Mouse (Mus musculus) olfactory bulb, adult 2 months (tissue): ENCODE results near the gene Spred1. TPM values are rescaled to one million over a fixed set of nuclear protein-coding genes. Genes with fewer than 3 reads are reported as not detected.

Source experiments
- H3K27ac ChIP-seq: fragments of 200-500 bp; 2 replicates; pipeline ENCODE4 v1.5.1; 2012; ENCODE audit warnings: low read depth, low read length; ENCODE audit not compliant: insufficient read depth
- H3K4me1 ChIP-seq: fragments of 200-500 bp; 2 replicates; pipeline ENCODE4 v1.6.1; 2012; ENCODE audit warnings: low read length; ENCODE audit not compliant: control insufficient read depth, insufficient read depth
- H3K4me3 ChIP-seq: fragments of 200-500 bp; 2 replicates; pipeline ENCODE4 v1.5.1; 2012; ENCODE audit warnings: mild to moderate bottlenecking, low read depth, low read length, moderate library complexity; ENCODE audit not compliant: insufficient read depth
- CTCF ChIP-seq: fragments of 200-500 bp; IDR thresholded peaks from 2 replicates; pipeline ENCODE4 v1.5.1; 2012; ENCODE audit warnings: low read depth, mild to moderate bottlenecking, low read length, moderate library complexity; ENCODE audit not compliant: insufficient read depth
- POLR2A ChIP-seq: fragments of 200-500 bp; IDR thresholded peaks from 2 replicates; pipeline ENCODE4 v1.6.1; 2012; ENCODE audit warnings: mild to moderate bottlenecking, low read depth, low read length, moderate library complexity; ENCODE audit not compliant: insufficient read depth
- WGBS: fragments of 180-500 bp; shearing (Covaris S2); methylation state at CpG from one replicate; pipeline ENCODE4 v1.1.7; 2018; 5-methylcytosine and 5-hydroxymethylcytosine counted together
- polyA plus RNA-seq: library from polyadenylated mRNA; stranded (reverse); fragments of >200 nt; gene quantifications from 2 replicates; pipeline ENCODE4 v1.2.4, GENCODE M21; 2012; ENCODE audit warnings: low replicate concordance; ENCODE audit not compliant: missing spikeins, insufficient read depth, insufficient read length

Spred1 gene
- polyA plus RNA-seq, 1 experiment: 67.2 TPM

GRCm38 (mm10) chr2:117113262-117113661, 7.9 kb upstream of the Spred1 start:
- Histone ChIP-seq H3K4me3 (no peak overlapping the region), H3K4me1 (no peaks in the 10 kb centered on the region), H3K27ac (no peak overlapping the region)
- TF ChIP-seq POLR2A (no peak), CTCF (no peak)
- WGBS: 90% methylated on average over 2 of the region's 2 CpGs

DNA sequence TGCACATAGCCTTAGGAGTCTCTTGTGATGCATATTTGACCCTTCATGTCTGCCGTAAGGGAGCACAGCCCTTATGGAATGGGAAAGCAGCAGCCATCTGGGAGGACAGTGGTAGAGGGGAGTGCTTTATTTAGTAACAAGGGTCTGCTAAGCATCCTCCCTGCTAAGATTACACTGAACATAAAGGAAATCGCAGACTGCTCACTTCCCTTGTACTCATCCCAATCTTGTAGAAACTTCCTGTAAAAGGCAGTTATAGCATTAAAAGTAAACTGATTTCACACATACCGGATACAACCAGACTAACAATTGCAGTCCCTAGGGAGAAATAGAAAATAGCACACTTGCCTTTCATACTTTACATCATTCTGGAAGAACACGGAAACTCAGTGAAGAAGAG, 7.4 kb upstream of the Spred1 start:
- Histone ChIP-seq H3K4me1 (no peaks in the 10 kb centered on the region), H3K4me3 (no peak overlapping the region), H3K27ac (no peak overlapping the region)
- TF ChIP-seq POLR2A: no peak
- WGBS: 54% methylated on average over 4 of the region's 4 CpGs

DNA sequence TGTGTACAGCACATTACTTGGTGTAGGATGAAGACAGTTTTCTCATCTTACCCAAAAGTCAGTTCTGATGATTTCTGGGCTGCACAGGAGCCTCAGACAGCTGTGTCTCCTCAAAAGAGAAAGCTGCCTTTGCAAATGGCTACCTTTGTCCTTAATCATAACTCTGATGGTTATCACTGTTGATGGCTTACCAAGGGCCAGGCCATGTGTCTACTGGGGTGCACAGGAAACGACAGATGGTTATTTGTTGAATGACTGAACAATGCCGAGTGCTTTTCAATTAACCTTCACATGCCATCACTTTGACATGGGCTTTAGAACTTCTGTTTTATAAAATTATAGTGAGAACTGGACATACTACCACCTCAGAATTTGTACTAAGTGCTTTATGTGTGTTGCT, 2.7 kb upstream of the Spred1 start:
- Histone ChIP-seq H3K4me1 (no peaks in the 10 kb centered on the region), H3K4me3 (no peak overlapping the region), H3K27ac (no peak overlapping the region)
- WGBS: 79% methylated on average over 2 of the region's 2 CpGs
- TF ChIP-seq POLR2A: no peak
- no peak for TF ChIP-seq CTCF

DNA sequence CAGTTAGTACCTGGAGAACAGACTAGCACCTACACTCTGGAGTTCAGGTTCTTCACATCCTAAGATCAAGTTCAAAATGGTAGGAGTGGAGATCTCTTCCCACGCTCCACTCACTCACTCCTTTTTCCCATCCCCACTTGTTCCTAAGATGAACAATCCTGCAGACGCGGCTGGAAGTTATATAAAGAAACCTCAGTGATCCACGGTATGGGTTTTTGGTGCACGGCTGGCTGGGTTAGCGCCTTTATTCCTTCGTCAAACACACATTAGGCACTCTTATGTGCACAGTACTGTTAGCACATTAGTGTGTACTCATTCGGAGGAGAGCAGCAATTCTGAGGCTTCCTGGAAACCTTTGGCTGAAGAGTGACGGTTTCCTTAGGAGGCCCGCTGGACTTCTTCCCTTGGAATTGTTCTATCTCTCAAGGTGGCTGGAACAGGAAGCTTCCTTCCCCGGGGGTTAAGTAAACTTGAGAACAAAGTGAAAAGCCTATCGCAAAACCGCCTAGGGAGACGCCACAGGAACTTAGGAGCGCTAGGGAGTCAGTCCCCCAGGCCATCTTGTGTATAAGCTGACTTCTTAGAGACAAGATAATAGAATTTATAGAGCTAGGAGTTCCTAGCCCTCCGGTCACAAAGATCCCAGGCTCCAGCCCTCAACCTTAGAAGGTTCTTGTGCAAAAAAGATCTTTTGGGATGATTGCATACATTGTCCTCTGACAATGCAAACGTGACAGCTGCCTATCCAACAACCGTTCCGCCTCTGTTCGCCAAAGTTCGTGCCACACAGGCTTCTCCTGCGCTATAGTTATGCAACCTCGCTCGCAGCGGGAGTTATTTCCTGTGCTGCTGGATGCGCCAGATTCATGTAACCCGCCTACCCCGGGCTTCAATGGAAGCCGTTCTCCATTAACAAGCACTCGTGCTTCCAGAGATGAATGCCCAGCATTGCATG, 1.6 kb upstream of the Spred1 start:
- WGBS: 8% methylated on average over 30 of the region's 30 CpGs
- no peaks in the 10 kb centered on the region for H3K4me1 ChIP-seq
- H3K27ac ChIP-seq: peak overlapping the region; percentile 97
- TF ChIP-seq CTCF: no peak
- no peak for TF ChIP-seq POLR2A
- H3K4me3 ChIP-seq: peak overlapping the region; percentile 97

GRCm38 (mm10) chr2:117120246-117121211, 645 bp upstream of the Spred1 start:
- WGBS: 1% methylated on average over 96 of the region's 101 CpGs
- Histone ChIP-seq H3K4me3 (peak overlapping the region; percentile 97), H3K27ac (peak overlapping the region; percentile 98), H3K4me1 (no peaks in the 10 kb centered on the region)
- TF ChIP-seq POLR2A (peak; percentile 75), CTCF (no peak)

DNA sequence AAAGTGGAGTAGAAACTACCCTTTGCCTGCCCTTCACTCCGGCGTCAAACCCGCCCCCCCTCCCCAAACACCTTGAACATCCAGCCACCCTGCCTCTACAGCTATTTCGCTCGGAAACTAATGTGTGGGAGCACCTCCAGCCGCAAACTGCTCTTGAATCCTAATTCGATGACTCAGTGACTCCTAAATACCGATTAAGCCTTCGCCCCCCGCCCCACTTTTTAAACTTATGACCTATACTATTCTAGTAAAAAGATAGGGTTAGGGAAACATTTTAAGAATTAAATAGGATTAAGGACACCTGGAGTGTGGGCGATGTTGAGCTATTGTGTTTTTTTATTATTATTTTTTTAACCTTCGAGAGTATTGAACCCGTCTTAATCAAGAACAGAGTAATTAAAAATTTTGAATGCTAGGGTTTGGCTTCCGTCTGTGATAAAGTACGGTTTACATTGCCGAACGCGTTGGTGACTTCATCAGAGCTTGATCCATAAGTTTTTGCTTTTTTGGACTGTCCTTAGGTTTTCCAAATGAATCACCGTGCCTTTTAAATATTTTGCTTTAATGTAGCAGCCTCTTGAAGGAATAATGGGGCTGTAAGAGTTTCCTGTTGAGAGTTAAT, 921 bp downstream of the Spred1 start:
- TF ChIP-seq POLR2A (no peak), CTCF (no peak)
- WGBS: 0% methylated on average over 19 of the region's 19 CpGs
- Histone ChIP-seq H3K4me1 (no peaks in the 10 kb centered on the region), H3K4me3 (peak overlapping the region; percentile 97), H3K27ac (peak overlapping the region; percentile 98; the same call in 1 of the 2 replicates)

- TF ChIP-seq POLR2A (no peak), CTCF (no peak)
- peak overlapping the region; percentile 73 for H3K27ac ChIP-seq
Measured at GRCm38 (mm10) chr2:117122701-117123337, 1.6 kb downstream of the Spred1 start.

DNA sequence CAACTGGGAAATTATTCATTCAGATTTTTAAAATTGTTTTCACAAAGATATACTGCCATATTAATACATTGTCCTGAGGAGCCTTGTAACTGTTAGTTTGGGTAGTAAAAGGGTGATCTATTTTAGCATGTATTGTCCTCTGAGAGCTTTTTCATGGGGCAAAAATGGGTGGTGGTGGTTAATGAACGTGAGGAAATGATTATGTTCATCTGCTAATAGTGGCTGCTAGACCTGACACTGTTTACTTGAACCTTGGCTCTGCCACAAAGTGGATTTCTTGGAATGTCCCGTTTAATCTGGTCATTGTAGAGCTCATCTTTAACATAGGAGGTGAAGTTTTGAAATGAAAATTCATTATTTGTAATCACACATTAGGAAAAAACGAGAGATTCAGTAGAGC, 2.5 kb downstream of the Spred1 start:
- no peak overlapping the region for H3K4me3 ChIP-seq
- TF ChIP-seq POLR2A (no peak), CTCF (no peak)
- peaks cover 2% of the 10 kb centered on the region; the same call in 1 of the 2 replicates for H3K4me1 ChIP-seq
- 9% methylated on average over 3 of the region's 3 CpGs for WGBS
- H3K27ac ChIP-seq: no peak overlapping the region

More at GRCm38 (mm10) chr2:117122701-117123337, 1.6 kb downstream of the Spred1 start:
- Histone ChIP-seq H3K4me3 (peak overlapping the region; percentile 68), H3K4me1 (no peaks in the 10 kb centered on the region)
- under 1% methylated on average over 17 of the region's 17 CpGs for WGBS
